Mouse (Mus musculus): ENCODE measurements around the gene Fgd3.

GRCm38 (mm10) chr13:49307311-49307969 is 12.7 kb downstream of the Fgd3 start:
- no peak for TF ChIP-seq POLR2A (IDR thresholded peaks at IDR 0.05; ENCODE audit: low read depth, low read length)
- no peak for TF ChIP-seq CTCF (IDR thresholded peaks at IDR 0.05; ENCODE audit: extremely low read depth, insufficient read depth, insufficient read length, insufficient replicate concordance)

All from spleen, adult 2 months (tissue).